Mouse (Mus musculus): ENCODE results near the gene Arl10.

DNA sequence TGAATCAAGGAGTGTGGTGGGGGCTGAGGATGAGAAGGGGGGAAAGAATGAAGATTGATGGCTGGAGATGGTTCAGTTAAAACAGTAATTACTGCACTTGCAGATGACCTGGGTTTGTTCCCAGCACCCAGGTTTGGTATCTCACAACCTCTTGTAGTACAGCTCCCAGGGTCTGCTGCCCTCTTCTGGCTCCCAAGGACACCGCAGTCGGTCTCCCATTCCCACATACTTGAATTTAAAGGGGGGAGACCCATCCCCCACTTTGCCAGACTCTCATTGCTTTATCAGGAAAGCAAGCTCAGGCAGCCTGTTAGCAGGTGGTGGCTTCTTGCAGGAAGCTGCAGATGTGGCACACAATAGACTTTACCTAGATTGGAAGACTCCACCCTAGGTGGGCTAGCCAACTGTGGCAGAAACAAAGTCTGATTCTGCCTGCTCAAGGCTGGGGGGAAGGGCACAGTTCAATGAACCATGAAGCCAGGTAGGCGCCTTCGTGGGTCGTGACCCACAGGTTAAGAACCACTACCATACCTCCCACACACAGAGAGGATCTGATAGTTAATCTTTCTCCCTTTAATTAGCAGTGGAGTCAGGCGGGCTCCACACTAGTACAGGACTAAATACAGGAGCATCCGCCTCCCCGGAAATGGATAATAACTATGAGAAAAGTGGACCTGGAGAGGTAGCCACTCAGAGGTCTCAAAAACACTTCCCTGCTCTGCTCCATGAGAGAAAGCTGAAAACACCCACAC lies 9.0 kb upstream of the Arl10 start:
- TF ChIP-seq CTCF (IDR thresholded peaks at IDR 0.05; ENCODE audit: borderline replicate concordance, insufficient read depth, low read length) (peak; percentile 21; the same call in 1 of the 2 replicates), POLR2A (IDR thresholded peaks at IDR 0.05; ENCODE audit: low read depth, low read length) (no peak)
